Mouse (Mus musculus) stomach, embryonic 15.5 days (tissue): Measurements from ENCODE around the gene Lrmp. TPM values are rescaled to one million over a fixed set of nuclear protein-coding genes. Genes with fewer than 3 reads are reported as not detected.

Experiments used
- ATAC-seq: fragments of 200-750 bp; cut with Nextera tagmentation; 2 replicates; pipeline ENCODE4 v1.8.0; 2017; ENCODE audit warnings: low read depth, moderate number of reproducible peaks, moderate TSS enrichment; ENCODE audit not compliant: insufficient read depth, low FRiP score
- H3K27ac ChIP-seq: fragments of 300-500 bp; sonication (generic); 2 replicates; pipeline ENCODE4 v1.5.1; 2015; ENCODE audit warnings: mild to moderate bottlenecking, inconsistent platforms
- H3K27me3 ChIP-seq: fragments of 300-500 bp; sonication (generic); replicated peaks from 2 replicates; pipeline ENCODE4 v1.6.1; 2015; ENCODE audit warnings: inconsistent platforms
- H3K36me3 ChIP-seq: fragments of 300-500 bp; sonication (generic); 2 replicates; pipeline ENCODE4 v1.6.1; 2015; ENCODE audit warnings: inconsistent platforms
- H3K4me1 ChIP-seq: fragments of 300-500 bp; sonication (generic); 2 replicates; pipeline ENCODE4 v1.6.1; 2015; ENCODE audit warnings: inconsistent platforms
- H3K4me2 ChIP-seq: fragments of 300-500 bp; sonication (generic); 2 replicates; pipeline ENCODE4 v1.6.1; 2015; ENCODE audit warnings: mild to moderate bottlenecking, inconsistent platforms
- H3K4me3 ChIP-seq: fragments of 300-500 bp; sonication (generic); replicated peaks from 2 replicates; pipeline ENCODE4 v1.5.1; 2015; ENCODE audit warnings: inconsistent platforms
- H3K9ac ChIP-seq: fragments of 300-500 bp; sonication (generic); 2 replicates; pipeline ENCODE4 v1.6.1; 2015; ENCODE audit warnings: inconsistent platforms
- H3K9me3 ChIP-seq: fragments of 300-500 bp; sonication (generic); 2 replicates; pipeline ENCODE4 v1.6.1; 2016; ENCODE audit warnings: inconsistent platforms
- WGBS: fragments of 180-500 bp; shearing (Covaris S2); methylation state at CpG from one replicate; pipeline ENCODE4 v1.1.7; 2015; 5-methylcytosine and 5-hydroxymethylcytosine counted together
- polyA plus RNA-seq: library from polyadenylated mRNA; unstranded; fragments of >200 nt; fragmentation: Nextera tagmentation; extraction: Ambion mirVana; gene quantifications from 2 replicates; pipeline ENCODE4 v1.2.1, GENCODE M21; 2015

Gene Lrmp
- polyA plus RNA-seq, 1 experiment from 2014 or later, result 18.7 TPM

DNA sequence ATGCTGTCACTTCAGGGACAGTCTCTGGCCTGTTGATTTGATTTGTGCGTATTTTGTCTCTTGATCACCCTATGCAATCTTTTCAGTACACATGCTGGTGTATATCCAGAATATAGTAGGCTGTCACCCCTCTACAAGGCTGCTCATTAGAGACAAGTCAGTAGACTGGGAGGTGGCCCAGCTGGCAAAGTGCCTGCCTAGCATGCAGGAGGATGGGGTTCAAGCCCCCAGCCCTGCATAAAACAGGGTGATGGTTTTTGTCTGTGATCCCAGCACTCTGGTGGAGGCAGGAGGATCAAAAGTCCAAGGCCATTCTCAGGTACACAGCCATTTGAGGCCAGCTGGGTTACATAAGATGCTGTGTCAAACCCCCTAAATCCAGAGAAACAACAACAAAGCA is 70.6 kb downstream of the Lrmp start:
- no peaks in the 10 kb centered on the region for H3K27me3 ChIP-seq
- H3K27ac ChIP-seq, result no peak overlapping the region
- 86% methylated on average over 1 of the region's 1 CpGs for WGBS
- H3K4me2 ChIP-seq, result no peak overlapping the region
- H3K4me3 ChIP-seq, result no peak overlapping the region
- no peak for ATAC-seq
- no peaks in the 10 kb centered on the region for H3K9me3 ChIP-seq
- no peaks in the 10 kb centered on the region for H3K4me1 ChIP-seq
- H3K36me3 ChIP-seq, result no peaks in the 10 kb centered on the region
- no peak overlapping the region for H3K9ac ChIP-seq

DNA sequence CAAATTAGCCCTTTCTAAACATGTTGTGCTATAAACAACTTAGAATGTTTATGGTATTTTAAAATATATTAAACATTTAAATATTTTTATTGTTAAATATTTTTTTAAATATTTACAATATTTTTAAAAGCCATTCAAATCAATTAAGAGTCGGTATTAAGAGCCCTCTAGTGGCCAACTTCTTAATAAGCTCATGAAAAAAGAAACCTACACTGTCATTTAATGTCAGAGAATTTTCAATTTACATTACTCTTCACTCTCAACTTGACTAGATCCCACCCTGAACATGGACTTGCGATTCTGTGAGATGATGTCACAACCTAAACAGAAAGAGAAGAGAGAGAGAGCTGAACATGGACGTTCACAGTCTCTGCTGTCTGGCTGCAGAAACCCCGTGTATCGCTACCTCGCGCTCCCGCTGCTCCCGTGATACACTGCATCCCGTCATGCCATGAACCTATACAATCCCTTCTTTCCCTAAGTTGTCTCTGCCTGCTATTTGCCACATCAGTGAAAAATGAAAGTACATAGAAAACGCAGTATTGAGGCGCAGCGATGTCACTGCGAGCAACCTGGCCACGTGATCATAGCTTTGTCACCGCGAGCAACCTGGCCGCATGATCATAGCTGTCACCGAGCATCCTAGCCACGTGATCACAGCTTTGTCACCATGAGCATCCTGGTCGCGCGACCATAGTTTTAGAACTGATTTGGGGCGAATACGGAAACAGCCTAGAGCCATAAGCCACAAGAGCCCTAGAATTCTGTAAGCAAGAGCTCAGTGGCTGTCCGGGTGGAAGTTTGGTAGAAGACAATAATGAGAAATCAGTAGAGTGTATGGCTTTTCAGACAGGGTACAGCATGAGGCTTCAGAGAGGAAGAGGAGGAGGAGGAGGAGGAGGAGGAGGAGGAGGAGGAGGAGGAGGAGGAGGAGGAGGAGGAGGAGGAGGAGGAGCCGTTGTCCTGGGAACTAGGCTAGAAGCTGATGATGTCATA is 71.9 kb downstream of the Lrmp start:
- Histone ChIP-seq H3K4me1 (no peaks in the 10 kb centered on the region), H3K4me2 (peak overlapping the region; percentile 57), H3K9ac (no peak overlapping the region), H3K36me3 (no peaks in the 10 kb centered on the region), H3K27ac (no peak overlapping the region), H3K9me3 (no peaks in the 10 kb centered on the region), H3K4me3 (peak overlapping the region; percentile 34), H3K27me3 (no peaks in the 10 kb centered on the region)
- ATAC-seq, result no peak; the same call in 1 of the 2 replicates
- WGBS, result 55% methylated on average over 27 of the region's 27 CpGs

DNA sequence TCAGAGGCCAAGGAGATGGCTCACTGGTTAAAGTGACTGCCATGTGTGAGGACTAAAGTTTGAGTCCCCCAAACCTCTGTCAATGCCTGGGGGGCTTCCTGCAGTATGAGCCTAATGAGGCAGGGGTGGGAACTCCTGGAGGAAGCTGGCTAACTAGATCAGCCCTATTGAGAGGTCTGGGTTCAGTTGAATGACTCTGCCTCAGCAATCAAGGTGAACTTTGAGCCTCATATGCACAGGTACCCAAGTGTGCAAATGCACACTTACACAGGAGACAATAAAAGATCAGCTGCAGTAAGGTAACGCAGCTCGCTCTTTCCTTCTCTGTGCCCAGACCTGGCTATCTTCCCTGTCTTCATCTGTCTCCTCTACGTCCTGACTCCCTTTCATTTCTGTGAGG is 77.6 kb downstream of the Lrmp start:
- H3K27me3 ChIP-seq, result no peaks in the 10 kb centered on the region
- H3K9me3 ChIP-seq, result no peaks in the 10 kb centered on the region
- H3K27ac ChIP-seq, result no peak overlapping the region
- H3K4me1 ChIP-seq, result no peaks in the 10 kb centered on the region
- H3K36me3 ChIP-seq, result no peaks in the 10 kb centered on the region
- H3K4me3 ChIP-seq, result no peak overlapping the region
- WGBS, result 82% methylated on average over 3 of the region's 3 CpGs
- H3K4me2 ChIP-seq, result no peak overlapping the region
- ATAC-seq, result no peak
- H3K9ac ChIP-seq, result no peak overlapping the region

DNA sequence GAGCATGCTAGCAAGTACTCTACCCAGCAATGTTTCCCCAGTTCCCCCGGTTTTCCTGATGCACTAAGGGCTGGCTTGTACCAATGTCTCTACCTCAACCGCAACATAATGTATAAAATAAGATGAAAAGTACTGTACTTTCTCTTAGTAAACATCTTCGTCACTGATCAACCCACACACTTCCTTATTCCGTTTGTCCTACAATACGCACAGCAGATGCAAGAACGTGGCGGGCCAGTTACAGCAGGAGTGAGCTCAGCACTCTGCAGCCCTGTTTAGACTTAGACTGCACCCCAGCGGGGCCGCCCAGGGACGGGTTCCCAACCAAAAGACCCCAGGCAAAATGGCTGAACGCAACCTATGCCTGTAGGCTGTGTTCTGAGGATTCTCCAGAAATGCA is 78.0 kb downstream of the Lrmp start:
- Histone ChIP-seq H3K4me2 (no peak overlapping the region), H3K4me1 (no peaks in the 10 kb centered on the region), H3K27me3 (no peaks in the 10 kb centered on the region), H3K27ac (no peak overlapping the region), H3K9me3 (no peaks in the 10 kb centered on the region), H3K4me3 (no peak overlapping the region), H3K36me3 (no peaks in the 10 kb centered on the region), H3K9ac (no peak overlapping the region)
- ATAC-seq, result no peak
- 68% methylated on average over 11 of the region's 11 CpGs for WGBS

DNA sequence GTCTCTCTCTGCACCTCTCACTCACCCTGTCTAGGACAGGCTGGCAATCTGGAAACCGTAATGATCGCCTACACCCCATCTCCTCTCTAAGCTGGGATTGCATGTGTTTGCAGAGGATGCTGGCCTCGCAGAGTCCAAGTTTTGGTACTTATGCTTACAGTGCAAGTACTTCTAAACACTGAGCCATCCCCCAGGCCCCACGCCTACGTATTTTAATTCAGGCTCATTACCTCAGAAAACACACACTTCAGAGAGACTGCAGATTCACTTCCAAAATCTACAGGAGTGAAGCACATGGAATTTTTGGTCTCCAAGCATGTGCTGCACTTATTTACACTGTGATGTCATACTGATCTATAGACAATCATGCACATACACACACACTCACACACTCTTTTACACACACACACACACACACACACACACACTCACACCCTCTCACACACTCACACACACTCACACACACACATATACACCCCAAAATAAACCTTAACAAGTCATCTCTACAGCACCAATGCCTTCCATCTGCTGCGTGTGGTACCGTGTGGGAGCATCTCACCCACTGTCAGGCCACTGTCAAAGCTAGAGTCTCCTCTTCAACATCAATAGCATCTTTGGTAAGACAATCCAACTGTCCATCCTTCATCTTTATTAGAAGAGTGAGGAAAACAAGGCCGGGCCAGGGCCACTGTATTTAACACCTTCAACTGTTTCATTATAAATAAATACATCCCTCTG is 82.7 kb downstream of the Lrmp start:
- no peak for ATAC-seq
- no peaks in the 10 kb centered on the region for H3K4me1 ChIP-seq
- H3K4me3 ChIP-seq, result no peak overlapping the region
- H3K9ac ChIP-seq, result no peak overlapping the region
- WGBS, result 89% methylated on average over 8 of the region's 8 CpGs
- H3K4me2 ChIP-seq, result no peak overlapping the region
- no peaks in the 10 kb centered on the region for H3K9me3 ChIP-seq
- H3K27ac ChIP-seq, result no peak overlapping the region
- no peaks in the 10 kb centered on the region for H3K36me3 ChIP-seq
- no peaks in the 10 kb centered on the region for H3K27me3 ChIP-seq

DNA sequence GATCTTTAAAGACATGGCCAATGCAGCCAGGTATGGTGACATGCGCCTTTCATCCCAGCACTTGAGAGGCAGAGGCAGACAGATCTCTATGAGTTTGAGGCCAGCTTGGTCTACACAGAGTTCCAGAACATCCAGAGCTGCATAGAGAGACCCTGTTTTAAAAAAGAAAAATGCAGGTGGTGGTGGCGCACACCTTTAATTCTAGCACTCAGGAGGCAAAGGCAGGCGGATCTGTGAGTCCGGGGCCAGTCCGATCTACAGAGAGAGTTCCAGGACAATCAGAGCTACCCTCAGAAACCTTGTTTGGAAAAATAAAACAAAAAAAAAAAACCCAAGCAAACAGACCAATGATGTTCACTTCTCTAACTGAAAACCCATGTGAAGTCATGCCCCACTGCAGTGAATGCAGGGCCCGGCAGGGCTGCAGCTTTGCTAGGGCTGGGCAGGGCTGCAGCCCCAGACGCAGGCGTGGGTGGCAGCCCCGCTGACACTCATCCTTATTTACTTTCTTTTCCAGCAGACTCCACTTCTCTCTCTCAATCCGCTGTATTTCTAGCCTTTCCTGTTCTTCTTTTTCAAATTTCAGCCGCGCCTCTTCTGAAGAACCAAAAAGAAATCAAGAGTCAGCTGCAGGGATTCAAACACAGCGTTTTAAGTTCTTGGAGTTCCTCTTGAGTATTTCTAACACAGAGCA is 87.1 kb downstream of the Lrmp start:
- Histone ChIP-seq H3K9ac (no peak overlapping the region), H3K27ac (no peak overlapping the region), H3K4me1 (no peaks in the 10 kb centered on the region), H3K4me3 (no peak overlapping the region), H3K36me3 (no peaks in the 10 kb centered on the region), H3K9me3 (no peaks in the 10 kb centered on the region), H3K4me2 (no peak overlapping the region), H3K27me3 (no peaks in the 10 kb centered on the region)
- WGBS, result 71% methylated on average over 13 of the region's 13 CpGs
- no peak for ATAC-seq

DNA sequence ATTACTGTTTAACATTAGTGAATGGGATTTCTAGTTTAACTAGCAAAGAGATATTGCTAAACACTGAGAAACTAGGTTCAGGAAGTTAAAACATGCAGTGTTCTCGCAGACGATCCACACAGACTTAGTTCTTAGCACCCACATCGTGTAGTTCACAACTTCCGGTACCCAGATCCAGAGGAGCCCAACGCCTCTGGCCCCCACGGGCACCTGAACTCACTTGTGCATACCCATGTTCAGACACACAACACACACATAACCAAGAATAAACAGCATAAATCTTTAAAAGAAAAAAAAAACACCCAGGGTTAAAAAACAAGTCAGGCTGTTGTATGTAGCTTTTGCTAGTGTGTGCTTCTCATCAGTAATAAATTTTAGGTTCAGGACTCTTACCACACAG is 89.0 kb downstream of the Lrmp start:
- no peak for ATAC-seq
- 89% methylated on average over 6 of the region's 6 CpGs for WGBS
- no peak overlapping the region for H3K4me3 ChIP-seq

DNA sequence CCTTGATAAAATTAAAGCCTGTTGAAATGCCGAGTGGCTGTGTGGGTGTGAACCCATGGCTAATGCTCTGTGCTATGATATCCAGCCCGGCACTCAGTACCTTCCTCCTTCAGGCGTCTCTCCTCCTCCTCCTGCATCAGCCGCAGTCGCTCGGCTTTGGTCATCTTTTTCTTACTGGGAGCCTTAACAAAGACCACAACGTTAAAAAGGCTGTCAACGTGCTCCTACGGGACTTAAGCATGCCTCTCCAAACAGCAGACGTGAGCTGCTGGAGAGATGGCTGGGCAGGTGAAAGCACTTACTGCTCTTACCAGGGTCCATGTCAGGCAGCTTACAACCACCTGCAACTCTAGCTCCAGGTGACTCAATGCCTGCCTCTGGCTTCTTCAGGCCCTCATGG is 89.7 kb downstream of the Lrmp start:
- H3K4me1 ChIP-seq, result peaks cover 2% of the 10 kb centered on the region; the same call in 1 of the 2 replicates
- ATAC-seq, result no peak
- H3K4me2 ChIP-seq, result no peak overlapping the region
- H3K9ac ChIP-seq, result no peak overlapping the region
- no peaks in the 10 kb centered on the region for H3K9me3 ChIP-seq
- WGBS, result 77% methylated on average over 10 of the region's 10 CpGs
- no peak overlapping the region for H3K27ac ChIP-seq
- no peaks in the 10 kb centered on the region for H3K27me3 ChIP-seq
- no peak overlapping the region for H3K4me3 ChIP-seq
- H3K36me3 ChIP-seq, result no peaks in the 10 kb centered on the region

More for the DNA sequence above, 89.0 kb downstream of the Lrmp start:
- Histone ChIP-seq H3K27ac (no peak overlapping the region), H3K36me3 (no peaks in the 10 kb centered on the region), H3K4me2 (no peak overlapping the region), H3K9ac (no peak overlapping the region), H3K27me3 (no peaks in the 10 kb centered on the region), H3K4me1 (no peaks in the 10 kb centered on the region), H3K9me3 (no peaks in the 10 kb centered on the region)

DNA sequence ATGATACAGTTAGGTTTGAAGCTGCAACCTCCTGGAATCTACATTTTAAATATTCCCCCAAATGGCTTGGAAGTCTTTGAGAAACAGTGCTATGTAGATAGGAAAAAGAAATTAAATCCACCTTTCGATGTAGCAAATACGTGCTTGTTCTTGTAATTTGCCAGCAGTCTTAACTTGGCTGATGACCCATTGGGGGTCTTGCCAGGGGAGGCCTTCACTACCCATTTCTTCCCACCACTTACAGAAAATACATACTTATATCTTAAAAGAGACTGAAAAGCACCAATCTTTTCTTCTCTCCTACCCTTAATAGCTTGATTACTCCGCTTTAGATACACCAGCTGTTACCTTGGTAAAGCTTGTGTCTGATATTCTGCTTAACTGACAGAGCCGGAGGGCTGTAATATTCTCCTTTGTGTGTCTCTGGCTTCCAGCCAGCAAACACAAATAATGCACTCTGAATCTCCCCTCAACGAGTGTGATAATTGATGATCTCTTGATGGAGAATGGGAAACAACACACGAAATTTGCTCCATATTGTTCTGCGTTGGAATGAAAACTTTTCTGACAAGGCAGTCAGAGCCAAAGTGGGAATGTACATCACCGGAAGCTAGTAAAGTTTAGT is 94.7 kb downstream of the Lrmp start:
- WGBS, result 31% methylated on average over 8 of the region's 8 CpGs
- H3K4me1 ChIP-seq, result peaks cover 11% of the 10 kb centered on the region; the same call in 1 of the 2 replicates
- H3K36me3 ChIP-seq, result no peaks in the 10 kb centered on the region
- H3K4me3 ChIP-seq, result peak overlapping the region; percentile 72
- no peaks in the 10 kb centered on the region for H3K27me3 ChIP-seq
- no peaks in the 10 kb centered on the region for H3K9me3 ChIP-seq
- ATAC-seq, result no peak
- H3K9ac ChIP-seq, result no peak overlapping the region
- H3K4me2 ChIP-seq, result peak overlapping the region; percentile 76
- H3K27ac ChIP-seq, result peak overlapping the region; percentile 36; the same call in 1 of the 2 replicates

DNA sequence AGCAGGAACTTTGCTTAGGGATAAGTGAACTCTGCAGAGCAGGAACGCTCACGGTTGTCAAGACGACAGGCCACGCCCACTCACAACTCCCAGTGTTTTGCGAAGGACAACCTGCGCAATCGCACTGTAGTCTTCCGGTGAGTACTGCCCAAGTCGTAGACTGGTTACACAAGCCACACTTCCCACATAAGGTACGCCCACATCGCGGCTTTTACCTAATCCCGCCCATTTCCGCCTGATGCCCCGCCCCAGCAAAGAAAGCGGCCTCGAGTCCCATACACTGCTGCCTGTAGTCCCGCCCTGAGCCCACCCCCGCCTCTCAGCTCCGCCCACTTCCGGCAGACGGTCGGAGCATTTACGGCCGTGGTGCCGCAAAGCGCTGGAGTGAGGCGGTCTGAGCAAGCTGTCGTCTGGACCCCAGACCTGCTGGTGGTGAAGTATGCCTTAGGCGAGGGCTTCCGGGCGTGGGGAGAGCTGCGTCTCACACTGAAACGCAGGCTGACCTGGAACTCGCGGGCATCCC is 95.4 kb downstream of the Lrmp start, which contains the start of the genes Casc1 and Etfrf1:
Casc1 (minus strand) TSS at position 190 of the 523 bp plus-strand sequence.
Etfrf1 (plus strand) TSS at position 319 of the 523 bp plus-strand sequence.
- Histone ChIP-seq H3K4me1 (peaks cover 11% of the 10 kb centered on the region; the same call in 1 of the 2 replicates), H3K9me3 (no peaks in the 10 kb centered on the region), H3K27ac (peak within 1 kb of the TSS; percentile 96), H3K27me3 (no peaks in the 10 kb centered on the region), H3K4me3 (peak within 1 kb of the TSS; percentile 72), H3K36me3 (no peaks in the 10 kb centered on the region), H3K4me2 (peak within 1 kb of the TSS; percentile 76), H3K9ac (peak within 1 kb of the TSS; percentile 73)
- ATAC-seq, result peak; percentile 99
- under 1% methylated on average over 36 of the region's 36 CpGs for WGBS
